Mouse (Mus musculus): ENCODE results near the gene Zswim4.

DNA sequence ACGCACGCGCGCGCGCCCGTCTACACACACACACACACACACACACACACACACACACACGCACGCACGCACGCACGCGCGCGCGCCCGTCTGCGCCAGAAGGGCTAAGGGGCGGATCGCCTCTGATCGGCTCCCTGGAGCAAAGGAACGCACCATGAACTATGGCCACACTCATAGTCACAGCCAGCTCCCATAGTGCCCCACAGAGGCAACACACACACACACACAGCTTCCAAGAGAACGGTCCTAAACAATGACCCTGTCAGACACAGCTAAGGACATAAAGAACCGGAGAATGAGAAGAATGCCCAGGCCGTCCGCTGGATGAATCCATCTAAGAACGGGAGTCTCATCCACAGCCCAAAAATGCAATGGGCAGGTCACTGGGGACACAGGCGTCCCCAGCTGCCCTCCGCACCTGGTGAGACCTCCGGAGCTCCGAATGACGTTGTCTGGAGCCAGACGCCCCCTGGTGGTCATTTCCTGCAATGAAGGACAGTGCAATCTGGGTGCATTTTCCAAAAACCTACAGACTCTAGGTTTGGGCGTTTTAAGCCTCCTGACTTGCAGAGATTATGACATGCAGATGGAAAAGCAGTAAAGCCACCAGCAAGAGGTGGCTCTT lies 26.6 kb downstream of the Zswim4 start:
- TF ChIP-seq MAFK (IDR thresholded peaks at IDR 0.05; ENCODE audit: insufficient read depth, low read depth, low read length) (no peak), HCFC1 (IDR thresholded peaks at IDR 0.05; ENCODE audit: borderline replicate concordance, insufficient read depth, low read length) (no peak)

Measured in ES-E14 (cell line).